Mouse (Mus musculus) macrophage (primary cell): ENCODE data around the gene Spout1. TPM values are rescaled to one million over a fixed set of nuclear protein-coding genes. Genes with fewer than 3 reads are reported as not detected.
"Not testable (repeated sequence)": the region's sequence is repeated elsewhere in the genome, so short reads cannot be mapped to it uniquely, and the experiment has no call there.

ENCODE experiments used
- H3K27ac ChIP-seq: fragments of 350-480 bp; formaldehyde crosslinking; 2 replicates; pipeline ENCODE4 v1.9.0; 2021
- H3K36me3 ChIP-seq: fragments of 350-480 bp; formaldehyde crosslinking; 2 replicates; pipeline ENCODE4 v1.9.0; 2021; ENCODE audit errors: inconsistent target
- H3K4me3 ChIP-seq: fragments of 350-480 bp; formaldehyde crosslinking; 2 replicates; pipeline ENCODE4 v1.9.0; 2021; ENCODE audit errors: inconsistent target
- H3K79me2 ChIP-seq: fragments of 350-480 bp; formaldehyde crosslinking; 2 replicates; pipeline ENCODE4 v1.9.0; 2021; ENCODE audit errors: inconsistent target
- WGBS: methylation state at CpG from one replicate; pipeline ENCODE4 v1.1.7; 2026; ENCODE audit warnings: inconsistent platforms; ENCODE audit not compliant: missing documents; 5-methylcytosine and 5-hydroxymethylcytosine counted together
- polyA plus RNA-seq: library from polyadenylated mRNA; stranded (reverse); fragments of 250-400 nt; gene quantifications from 3 replicates; pipeline ENCODE4 v1.2.4, GENCODE M21; 2018; ENCODE audit warnings: inconsistent platforms

The Spout1 gene
- polyA plus RNA-seq, 1 experiment from 2014 or later, result 15.1 TPM

DNA sequence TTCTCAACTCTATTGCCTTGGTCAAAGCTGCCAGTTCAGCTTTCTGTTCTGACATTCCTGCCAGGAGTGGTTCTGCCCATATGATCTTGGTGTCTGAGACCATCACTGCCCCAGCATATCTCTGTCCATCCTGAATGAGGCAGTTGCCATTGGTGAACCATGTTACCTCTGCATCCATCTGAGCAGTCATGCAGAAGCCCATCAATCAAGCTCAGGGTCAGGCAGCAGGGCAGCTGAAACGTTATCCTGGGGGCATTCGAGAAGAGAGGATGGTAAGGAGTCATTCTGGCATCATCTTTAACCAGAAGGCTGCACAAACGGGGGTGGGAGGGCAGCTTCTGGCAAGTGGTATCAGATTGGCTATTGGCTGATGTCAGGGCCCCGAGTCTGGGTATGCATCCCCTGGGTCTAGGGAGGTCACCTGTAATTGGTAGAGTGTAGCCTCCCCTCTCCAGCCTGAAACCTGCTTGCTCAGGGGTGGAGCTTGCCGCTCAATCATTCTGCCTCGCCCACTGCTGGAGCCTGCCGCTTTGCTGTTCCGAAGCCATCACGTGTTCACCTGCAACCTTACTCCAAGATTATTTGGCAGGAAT lies 13.8 kb downstream of the Spout1 start:
- Histone ChIP-seq H3K4me3 (no peak overlapping the region), H3K36me3 (no peaks in the 10 kb centered on the region), H3K79me2 (no peaks in the 10 kb centered on the region), H3K27ac (no peak overlapping the region)
- 80% methylated on average over 8 of the region's 9 CpGs for WGBS

DNA sequence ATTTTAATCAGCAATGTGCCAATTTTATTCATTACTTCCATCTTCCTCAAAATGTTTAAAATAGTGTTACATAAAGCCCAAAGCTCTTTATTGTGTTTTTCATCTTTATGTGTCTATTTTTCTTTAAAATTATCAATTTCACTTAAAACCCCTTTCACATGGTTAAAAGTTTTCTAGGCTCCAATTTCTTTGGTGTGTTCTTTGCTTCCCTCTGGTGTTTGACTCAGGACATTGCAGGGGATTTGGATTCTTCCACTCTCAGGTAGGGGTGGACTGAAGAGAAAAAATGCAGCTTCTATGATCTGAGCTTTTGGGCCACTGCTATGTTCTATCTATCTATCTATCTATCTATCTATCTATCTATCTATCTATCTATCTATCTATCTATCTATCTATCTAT lies 16.4 kb downstream of the Spout1 start:
- no peaks in the 10 kb centered on the region for H3K36me3 ChIP-seq
- H3K4me3 ChIP-seq, result no peak overlapping the region
- H3K27ac ChIP-seq, result no peak overlapping the region
- no peaks in the 10 kb centered on the region for H3K79me2 ChIP-seq

DNA sequence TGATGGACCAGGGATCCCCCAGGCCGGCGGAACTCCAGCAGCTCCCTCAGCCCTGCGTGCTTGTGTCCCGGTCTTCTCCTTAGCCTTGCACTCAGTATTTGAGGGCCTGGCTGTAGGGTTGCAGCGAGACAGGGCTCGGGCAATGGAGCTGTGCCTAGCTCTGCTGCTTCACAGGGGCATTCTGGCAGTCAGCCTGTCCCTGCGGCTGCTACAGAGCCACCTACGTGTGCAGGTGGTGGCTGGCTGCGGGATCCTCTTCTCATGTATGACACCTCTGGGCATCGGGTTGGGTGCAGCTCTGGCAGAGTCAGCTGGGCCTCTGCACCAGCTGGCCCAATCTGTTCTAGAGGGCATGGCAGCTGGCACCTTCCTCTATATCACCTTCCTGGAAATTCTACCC lies 18.4 kb downstream of the Spout1 start:
- WGBS, result no CpG with 5 or more reads among the region's 10 CpGs
- H3K4me3 ChIP-seq, H3K79me2 ChIP-seq, H3K36me3 ChIP-seq, H3K27ac ChIP-seq: not testable (repeated sequence)

DNA sequence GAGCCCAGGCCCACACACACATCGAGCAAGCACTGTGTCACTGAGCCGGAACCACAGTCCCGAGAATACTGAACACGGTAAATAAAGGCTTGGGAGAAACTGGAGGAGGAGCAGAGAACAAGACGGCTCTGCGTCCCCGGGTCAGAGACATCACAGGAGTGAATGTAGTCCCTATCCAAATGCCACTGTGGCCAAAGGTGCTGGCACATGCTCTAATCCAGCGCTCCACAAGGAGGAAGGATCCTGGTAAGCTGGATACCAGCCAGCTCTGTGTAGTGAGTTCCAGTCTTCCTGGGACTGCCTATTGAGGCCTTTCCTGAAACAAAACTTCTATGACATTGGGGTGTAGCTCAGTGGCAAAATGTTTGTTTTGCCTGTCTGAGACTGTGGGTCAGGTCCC lies 25.6 kb downstream of the Spout1 start:
- no peaks in the 10 kb centered on the region for H3K79me2 ChIP-seq
- 93% methylated on average over 8 of the region's 8 CpGs for WGBS
- no peak overlapping the region for H3K4me3 ChIP-seq
- H3K36me3 ChIP-seq, result peaks cover 34% of the 10 kb centered on the region
- H3K27ac ChIP-seq, result no peak overlapping the region

DNA sequence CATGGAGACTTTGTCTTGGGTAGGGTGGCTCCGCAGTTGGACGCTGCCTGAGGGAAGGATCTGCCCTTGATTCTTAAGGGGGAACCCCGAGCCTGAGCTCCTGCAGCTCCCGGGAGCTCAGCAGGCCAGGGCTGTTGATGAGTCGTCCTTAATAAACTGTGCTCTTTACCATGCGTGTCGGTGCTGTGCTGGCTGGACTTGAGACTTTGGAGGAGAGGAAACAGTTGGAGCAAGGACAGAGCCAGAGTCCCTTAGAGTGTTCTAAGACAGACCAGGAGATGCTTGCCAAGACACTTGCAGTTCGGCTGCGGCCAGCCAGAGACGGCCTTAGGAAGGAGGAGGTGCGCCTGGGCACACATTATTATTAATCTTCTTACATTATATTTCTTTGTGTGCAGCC lies 26.4 kb downstream of the Spout1 start:
- Histone ChIP-seq H3K27ac (no peak overlapping the region), H3K4me3 (no peak overlapping the region), H3K79me2 (no peaks in the 10 kb centered on the region), H3K36me3 (peaks cover 42% of the 10 kb centered on the region)
- 85% methylated on average over 11 of the region's 11 CpGs for whole genome bisulfite sequencing

DNA sequence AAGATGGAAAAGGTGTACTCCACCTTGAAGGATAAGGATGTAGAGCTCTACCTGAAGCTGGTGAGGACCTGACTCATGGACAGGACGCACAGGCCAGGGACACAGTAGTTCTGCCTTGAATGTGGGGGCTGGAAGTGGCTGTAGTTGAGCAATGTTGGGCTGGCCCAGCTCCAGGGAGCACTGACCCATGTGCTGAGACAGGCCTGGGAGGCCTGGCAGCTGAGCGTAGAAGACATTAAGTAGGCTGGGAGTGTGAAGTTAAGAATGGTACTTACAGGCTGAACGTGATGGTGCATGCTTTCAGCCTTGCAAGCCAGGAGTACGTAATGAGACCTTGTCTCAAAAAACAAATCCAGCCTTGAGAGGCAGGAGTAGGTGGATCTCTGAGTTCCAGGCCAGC lies 30.8 kb downstream of the Spout1 start:
- H3K4me3 ChIP-seq, result no peak overlapping the region
- peaks cover 27% of the 10 kb centered on the region; the same call in 1 of the 2 replicates for H3K79me2 ChIP-seq
- H3K27ac ChIP-seq, result no peak overlapping the region
- peaks cover 82% of the 10 kb centered on the region for H3K36me3 ChIP-seq
- WGBS, result 88% methylated on average over 4 of the region's 4 CpGs

DNA sequence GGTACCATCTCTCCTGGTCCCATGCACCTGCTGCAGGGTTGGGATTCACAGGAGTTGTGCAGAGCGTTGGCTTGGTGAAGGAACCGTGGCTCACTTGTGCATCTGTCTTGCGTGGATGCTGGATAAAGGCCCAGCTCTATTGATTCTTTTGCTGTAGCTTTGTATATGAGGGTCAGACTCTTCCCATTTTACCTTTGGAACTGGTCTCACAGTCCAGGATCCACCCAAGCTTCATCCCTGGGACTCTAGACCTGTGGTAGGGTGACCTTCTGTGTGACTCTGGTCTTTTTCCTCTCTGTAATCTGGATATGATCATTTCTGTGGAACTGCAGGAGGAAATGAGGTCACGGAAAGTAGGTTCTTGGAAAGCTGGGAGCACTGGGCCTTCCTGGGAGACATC lies 33.8 kb downstream of the Spout1 start:
- Histone ChIP-seq H3K4me3 (no peak overlapping the region), H3K27ac (no peak overlapping the region), H3K79me2 (peaks cover 53% of the 10 kb centered on the region; the same call in 1 of the 2 replicates), H3K36me3 (peaks cover 94% of the 10 kb centered on the region)
- WGBS, result 99% methylated on average over 4 of the region's 4 CpGs

DNA sequence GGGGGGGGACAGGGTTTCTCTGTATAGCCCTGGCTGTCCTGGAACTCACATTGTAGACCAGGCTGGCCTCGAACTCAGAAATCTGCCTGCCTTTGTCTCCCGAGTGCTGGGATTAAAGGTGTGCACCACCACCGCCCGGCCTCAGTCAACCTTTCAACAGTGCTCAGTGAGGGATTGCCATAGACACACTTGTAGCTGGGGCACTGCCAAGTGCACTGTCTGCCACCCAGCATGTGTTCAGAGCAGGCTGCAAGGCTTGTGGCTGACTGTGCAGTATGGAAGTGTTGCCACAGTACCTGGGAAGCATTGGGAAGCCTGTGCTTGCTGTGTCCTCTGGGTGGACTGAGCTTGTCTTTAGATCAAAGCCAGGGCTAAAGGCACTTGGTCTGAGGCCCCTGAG lies 38.2 kb downstream of the Spout1 start:
- H3K36me3 ChIP-seq, result peaks cover 81% of the 10 kb centered on the region

DNA sequence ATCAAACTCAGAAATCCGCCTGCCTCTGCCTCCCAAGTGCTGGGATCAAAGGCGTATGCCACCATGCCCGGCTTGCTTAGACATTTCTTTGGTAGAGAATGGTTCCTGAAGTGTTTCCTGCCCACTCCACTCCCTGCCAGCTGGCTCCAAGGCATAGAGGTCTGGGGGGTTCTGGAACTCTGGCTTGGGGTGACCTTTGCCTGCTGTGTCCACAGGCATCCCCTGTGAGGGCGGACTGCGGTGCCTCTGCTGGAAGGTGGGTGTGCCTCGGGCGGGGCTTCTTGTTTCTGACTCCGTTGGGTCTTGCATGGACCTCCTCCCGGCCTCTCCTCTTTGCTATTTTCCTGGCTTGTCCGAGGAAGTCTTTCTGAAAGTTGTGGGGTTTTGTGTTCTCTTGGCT lies 41.8 kb downstream of the Spout1 start:
- Histone ChIP-seq H3K4me3 (no peak overlapping the region), H3K36me3 (peaks cover 45% of the 10 kb centered on the region)
- WGBS, result 94% methylated on average over 10 of the region's 10 CpGs

More for the DNA sequence above, 38.2 kb downstream of the Spout1 start:
- not testable (repeated sequence) for H3K27ac ChIP-seq, H3K4me3 ChIP-seq
- WGBS, result 100% methylated on average over 4 of the region's 4 CpGs
- H3K79me2 ChIP-seq, result peaks cover 91% of the 10 kb centered on the region

DNA sequence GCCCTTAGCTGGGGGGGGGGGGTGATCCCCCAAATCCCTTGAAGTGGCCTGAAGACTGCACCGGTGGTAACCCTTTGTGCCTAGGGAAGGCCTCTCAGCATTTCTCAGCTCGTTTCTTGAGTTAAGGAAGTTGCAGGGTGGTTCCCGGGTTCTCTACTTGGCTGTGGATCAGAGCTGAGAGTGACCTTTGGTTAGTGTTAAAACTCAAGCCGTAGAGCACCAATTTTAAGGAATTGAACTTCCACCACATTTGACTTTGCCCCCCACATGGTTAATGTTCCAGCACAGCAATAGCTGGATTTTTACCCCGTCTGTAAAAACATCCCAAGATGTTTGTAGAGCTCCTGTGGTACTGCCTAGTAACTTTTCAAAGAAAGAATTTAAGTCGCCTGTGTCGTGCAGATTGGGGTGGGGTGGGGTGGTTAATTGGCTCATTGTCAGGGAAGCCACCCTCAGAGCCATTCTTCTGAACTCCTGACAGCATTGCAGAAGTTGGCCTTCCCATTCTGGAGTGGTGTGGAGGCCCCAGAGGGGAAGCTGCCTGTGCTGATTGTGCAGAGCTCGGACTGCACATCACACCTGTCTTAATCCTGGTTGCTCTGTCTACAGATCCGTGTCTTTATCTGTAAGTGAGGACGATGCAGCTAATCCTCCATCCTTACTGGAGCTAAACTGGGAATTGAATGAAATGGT lies 43.2 kb downstream of the Spout1 start:
- Histone ChIP-seq H3K4me3 (peak overlapping the region; percentile 91), H3K79me2 (peaks cover 56% of the 10 kb centered on the region), H3K27ac (peak overlapping the region; percentile 95), H3K36me3 (peaks cover 31% of the 10 kb centered on the region)
- WGBS, result 22% methylated on average over 10 of the region's 10 CpGs

More for the DNA sequence above, 41.8 kb downstream of the Spout1 start:
- no peak overlapping the region for H3K27ac ChIP-seq
- peaks cover 70% of the 10 kb centered on the region for H3K79me2 ChIP-seq

DNA sequence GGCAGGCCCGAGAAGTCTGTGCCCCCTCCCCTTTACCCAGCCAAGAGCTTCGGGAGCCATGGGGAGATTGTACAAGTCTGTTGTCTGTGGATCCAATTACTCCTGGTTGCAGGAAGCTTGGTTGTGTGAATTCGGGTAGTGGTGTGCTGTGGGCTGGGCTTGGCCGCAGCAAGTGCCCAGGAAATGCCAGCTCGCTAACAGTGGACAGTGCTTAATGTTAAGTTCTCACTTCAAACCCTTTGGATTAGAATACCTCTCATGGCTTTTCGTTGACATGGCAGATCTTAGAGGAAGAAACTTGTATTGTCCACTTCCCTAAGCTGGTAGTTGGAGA lies 43.9 kb downstream of the Spout1 start:
- peaks cover 27% of the 10 kb centered on the region for H3K36me3 ChIP-seq
- peak overlapping the region; percentile 91 for H3K4me3 ChIP-seq
- peaks cover 54% of the 10 kb centered on the region for H3K79me2 ChIP-seq
- WGBS, result 0% methylated on average over 6 of the region's 6 CpGs
- peak overlapping the region; percentile 95 for H3K27ac ChIP-seq

DNA sequence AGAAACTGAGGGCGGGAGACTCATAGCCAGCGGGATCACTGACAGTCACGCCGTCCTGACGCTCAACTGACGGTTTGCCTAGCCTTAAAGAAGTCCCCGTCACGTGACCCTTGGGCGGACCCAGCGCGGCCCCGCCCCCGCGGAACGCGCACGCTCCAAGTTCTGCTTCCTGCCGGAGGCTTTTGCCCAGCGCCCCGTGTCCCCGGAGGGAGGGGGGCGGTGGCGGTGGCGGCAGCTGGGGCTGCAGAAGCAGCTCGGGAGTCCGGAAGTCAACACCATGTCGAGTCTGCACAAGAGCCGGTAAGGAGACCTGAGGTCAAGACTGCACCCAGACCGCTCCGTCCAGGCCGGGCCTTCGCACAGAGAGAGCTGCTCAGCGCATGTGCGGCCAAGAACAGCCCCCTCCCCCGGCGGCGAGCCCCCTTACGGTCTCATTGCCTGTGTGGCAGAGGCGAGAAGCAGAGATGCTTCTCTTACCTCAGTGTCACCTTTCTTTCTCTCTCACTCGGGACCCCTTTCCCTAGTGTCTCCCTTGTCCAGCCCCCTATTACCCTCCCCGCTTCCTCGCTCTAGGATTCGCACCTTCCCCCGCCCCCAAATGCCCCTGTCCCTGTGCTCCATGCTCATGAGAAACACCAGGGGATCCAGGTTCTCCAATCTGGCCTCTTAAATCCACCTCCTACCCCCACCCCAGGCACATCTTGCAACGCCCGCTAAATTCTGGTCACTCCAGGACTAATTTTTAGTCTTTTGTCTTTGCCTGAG lies 44.5 kb downstream of the Spout1 start, which contains the start of gene Tbc1d13:
Tbc1d13 (plus strand) TSS at position 134 of the 765 bp plus-strand sequence.
- H3K27ac ChIP-seq, result peak within 1 kb of the TSS; percentile 95
- under 1% methylated on average over 45 of the region's 46 CpGs for WGBS
- H3K36me3 ChIP-seq, result peaks cover 23% of the 10 kb centered on the region
- peaks cover 50% of the 10 kb centered on the region for H3K79me2 ChIP-seq
- H3K4me3 ChIP-seq, result peak within 1 kb of the TSS; percentile 91

DNA sequence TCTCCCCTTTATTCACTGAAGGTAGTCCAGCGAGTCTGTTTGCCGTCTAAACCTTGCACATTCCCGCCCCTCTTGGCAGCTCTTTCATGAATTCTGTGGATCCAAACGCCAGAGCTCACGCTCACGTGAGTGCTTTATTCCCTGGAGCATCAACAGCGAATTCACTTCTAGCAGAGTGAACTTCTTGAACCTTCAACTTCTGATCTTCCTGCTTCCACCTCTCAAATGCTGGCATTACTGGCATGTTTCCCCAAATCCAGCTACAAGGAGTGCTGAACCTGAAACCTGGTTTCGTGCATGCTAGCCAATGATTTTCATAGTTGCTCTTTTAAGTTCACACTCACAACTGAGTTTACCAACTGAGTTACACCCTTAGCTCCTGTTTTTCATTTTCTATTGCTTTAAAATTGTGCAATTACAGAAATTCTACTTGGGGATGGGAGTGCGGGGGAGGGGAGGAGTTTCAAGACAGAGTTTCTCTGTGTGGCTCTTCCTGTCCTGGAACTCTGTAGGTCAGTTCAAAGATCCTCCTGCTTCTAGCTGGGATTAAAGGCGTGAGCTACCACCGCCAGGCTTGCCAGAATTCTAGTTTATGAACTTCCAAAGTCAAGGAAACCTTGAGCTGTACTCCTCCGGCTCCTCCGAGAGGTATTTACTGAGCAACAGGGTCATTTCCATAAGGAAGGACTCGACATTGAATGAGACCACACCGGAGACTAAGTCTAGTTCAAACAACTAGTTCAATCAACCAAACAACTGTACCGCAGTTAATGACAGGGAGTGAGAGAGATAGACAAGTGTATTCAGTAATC lies 45.3 kb downstream of the Spout1 start:
- peak overlapping the region; percentile 43 for H3K4me3 ChIP-seq
- peaks cover 16% of the 10 kb centered on the region for H3K36me3 ChIP-seq
- H3K27ac ChIP-seq, result peak overlapping the region; percentile 93
- H3K79me2 ChIP-seq, result peaks cover 42% of the 10 kb centered on the region
- 35% methylated on average over 16 of the region's 16 CpGs for WGBS

DNA sequence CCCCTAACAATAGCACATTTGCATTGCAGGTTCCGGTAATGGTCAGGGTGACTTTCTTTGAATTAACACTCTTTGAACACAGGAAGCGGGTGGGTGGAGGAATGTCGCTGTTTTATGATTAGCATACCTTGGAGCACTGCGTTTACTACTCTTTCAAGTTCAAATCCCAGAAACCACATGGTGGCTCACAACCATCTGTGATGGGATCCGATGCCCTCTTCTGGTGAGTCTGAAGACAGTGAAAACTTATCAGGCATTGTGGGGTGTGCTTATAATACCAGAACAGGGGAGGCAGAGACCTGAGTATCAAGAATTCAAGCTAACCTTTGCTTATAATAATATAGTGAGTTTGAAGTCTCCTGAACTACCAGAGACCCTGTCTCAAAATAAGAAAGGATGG lies 47.0 kb downstream of the Spout1 start:
- not testable (repeated sequence) for H3K36me3 ChIP-seq, H3K4me3 ChIP-seq, H3K27ac ChIP-seq
- H3K79me2 ChIP-seq, result peaks cover 24% of the 10 kb centered on the region
- WGBS, result 67% methylated on average over 4 of the region's 5 CpGs
